Mouse (Mus musculus): ENCODE measurements around the gene Ovgp1. TPM values are rescaled to one million over a fixed set of nuclear protein-coding genes. Genes with fewer than 3 reads are reported as not detected.
"Not testable (repeated sequence)": the region's sequence is repeated elsewhere in the genome, so short reads cannot be mapped to it uniquely, and the experiment has no call there.

Ovgp1 gene
- 1 to 10 TPM; 1.4 to 4.3 (median 4.2) TPM for polyA plus RNA-seq (2017; shearing (Covaris generic))

DNA sequence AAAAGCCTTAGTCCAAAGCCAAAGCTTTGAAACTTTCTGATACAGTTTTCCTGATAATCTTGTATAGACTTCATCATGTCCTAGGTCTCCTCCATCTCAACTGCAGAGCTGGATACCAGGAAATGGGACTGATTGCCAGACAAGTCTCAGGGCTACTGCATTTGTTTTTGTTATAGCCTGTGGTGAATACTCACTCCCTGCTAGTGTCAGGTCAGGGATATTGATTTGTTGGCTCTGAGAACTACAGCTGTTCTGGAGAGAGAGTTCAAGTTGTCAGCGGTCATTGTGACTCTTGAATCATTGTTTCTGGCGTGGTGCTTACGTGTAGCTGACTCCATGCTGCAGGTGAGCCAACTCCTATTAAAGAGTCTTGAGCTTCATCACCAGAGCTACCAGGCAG is at the start of gene Ovgp1:
Gene Ovgp1, plus strand, starts transcription at position 301 of the 400 bp plus-strand sequence.
- ATAC-seq: no peak

DNA sequence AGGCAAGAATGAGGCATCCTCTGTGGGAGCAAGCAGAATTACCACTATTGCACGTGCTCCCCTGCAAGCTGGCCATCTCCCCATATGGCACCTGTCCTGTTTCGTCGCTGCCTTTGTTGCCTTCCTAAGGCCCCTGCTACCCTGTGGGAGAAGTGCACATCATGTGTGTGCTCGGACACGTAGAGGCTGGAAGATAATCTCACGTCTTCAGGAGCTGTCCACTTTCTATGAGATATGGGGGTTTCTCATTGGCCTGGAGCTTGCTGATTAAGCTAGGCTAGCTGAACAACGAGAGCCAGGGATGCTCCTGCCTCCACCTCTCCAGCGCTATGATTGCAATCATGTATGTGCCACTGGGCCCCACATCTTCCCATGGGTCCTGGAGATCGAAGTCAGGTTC is 48.9 kb upstream of the Ovgp1 start:
- ATAC-seq: no peak

DNA sequence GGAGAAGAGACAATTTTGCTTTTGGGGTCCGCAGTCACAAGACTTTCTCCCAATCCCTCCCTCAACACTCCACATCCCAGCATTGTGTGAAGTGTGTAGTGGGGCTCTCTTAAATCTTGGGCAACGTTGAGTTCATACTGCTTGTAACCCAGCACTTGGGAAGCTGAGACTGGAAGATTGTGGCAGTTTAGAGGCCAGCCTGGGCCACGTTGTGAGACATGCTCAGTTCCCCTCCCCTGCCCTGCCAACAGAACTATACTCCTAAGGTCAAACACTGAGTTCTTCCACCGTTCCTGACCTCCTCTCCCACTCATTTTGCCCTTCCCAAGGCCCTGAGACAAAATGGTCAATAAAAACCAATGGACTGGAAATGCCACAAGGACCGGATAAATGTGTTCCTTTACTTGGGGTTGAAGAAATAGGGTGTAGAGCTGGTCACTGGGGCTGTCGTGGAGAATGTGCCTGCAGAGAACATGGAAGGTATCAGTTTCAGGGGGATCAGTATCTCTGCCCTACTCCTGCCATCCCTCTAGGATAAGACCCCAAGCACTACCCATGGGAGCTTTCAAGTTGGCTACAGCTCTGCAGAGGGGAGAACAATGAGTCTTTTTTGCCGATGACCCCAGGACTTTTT is 45.8 kb upstream of the Ovgp1 start:
- ATAC-seq: no peak

DNA sequence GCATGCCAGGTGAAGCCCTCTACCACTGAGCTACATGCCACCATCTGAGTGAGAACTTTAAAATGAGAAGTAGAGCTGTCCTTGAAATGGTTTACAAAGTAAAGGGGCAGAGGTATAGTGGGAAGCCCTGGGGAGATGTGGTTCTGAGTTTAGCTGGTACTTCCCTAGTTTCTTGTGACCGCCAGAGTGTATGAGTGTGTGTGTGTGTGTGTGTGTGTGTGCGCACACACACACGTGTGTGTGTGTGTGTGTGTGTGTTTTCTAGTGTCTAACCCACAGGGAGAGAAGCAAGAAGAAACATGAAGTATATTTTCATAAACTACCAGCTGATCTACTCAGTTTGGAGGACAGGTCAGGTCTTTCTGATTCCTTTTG is 45.3 kb upstream of the Ovgp1 start:
- ATAC-seq: no peak

DNA sequence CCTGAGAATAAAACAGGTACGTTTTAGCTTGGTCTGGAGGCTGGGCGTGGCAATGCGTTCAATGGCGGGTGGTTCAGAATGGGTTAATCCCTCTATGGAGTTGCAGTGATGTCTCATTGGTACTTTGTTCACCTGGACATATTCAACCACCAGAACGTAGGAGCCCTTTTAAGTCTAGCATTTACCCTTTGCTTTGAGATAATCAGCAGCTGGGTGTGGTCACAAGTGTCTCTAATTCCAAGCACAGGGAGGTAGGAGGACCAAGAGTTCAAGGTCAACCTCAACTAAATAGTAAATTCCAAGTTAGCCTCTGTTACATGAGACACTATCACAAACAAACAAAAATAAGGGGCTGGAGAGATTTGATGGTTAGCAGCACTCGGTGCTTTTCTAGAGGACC is 44.7 kb upstream of the Ovgp1 start:
- no peak for ATAC-seq

DNA sequence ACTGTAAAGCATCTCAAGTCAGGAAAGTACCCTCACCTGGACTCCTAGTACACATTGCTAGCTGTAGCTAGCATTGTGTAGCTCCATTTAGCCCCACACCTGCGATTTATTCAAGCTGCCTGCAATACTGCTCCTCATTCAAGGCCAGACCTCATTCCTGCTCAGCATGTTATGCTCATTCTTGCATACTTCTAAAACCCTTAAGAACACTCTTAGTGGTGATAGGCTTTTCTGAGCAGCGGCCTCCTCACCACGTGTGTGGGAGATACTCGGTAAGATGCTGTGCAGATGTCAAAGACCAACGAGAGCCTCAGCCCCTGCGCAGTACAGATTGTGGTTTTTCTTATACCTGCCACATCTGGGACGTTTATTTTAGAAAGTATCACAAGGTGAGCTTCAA is 43.7 kb upstream of the Ovgp1 start:
- no peak for ATAC-seq

DNA sequence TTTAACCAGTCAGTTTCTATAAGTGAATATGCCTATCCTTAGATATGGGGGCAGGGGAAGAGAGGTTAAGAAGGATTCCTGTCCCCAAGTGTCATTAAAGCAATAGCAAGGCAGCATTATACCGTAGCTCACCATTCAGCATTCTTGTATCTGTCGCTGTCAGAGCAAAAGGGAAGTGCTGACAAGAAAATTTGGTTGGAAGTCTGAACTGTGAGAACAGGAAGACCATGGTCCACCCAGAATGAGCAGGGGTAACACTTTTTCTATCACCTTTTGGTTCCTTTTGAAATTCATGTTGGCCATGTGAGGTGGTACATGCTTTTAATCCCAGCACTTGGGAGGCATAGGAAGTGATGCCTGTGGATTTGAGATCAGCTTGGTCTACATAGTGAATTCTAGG is 42.4 kb upstream of the Ovgp1 start:
- ATAC-seq: no peak

DNA sequence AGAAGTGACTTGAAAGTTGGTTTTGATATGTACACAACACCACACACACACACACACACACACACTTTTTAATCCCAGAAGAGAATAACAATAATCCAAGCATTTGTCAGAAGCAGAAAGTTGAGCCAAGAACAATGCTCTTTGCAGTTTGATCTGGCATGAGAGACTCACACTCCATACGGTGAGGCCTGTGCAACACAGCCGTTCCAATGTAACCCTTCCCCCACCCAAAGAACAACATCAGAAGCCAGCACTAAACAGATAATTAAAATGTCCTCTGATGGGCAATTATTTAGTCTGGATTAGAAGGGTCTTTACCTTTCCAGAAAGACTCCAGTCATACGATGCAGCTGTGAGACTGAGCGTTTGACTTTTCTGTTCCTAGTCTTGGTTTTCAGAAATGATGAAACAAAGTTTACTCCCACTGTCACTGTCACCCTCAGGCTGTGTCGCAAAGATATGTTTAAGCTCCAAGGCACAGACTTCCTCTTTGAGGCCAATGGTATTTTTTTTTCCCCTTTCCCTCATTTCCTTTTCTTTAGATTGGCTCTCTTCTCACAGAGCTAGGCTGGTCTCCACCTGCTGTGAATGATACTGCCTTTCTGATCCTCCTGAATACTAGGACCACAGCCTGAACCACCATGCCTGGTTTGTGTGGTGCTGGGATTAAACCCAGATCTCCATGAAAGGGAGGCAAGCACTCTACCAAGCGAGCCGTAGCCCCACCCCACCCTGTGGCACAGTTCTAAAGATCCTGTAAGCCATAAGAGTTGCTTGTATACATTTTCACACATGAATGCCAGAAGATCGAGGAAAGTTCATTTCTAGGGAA is 41.1 kb upstream of the Ovgp1 start, which contains the start of gene I830077J02Rik:
Gene I830077J02Rik, minus strand, starts transcription at position 425 of the 832 bp plus-strand sequence.
- no peak for ATAC-seq

DNA sequence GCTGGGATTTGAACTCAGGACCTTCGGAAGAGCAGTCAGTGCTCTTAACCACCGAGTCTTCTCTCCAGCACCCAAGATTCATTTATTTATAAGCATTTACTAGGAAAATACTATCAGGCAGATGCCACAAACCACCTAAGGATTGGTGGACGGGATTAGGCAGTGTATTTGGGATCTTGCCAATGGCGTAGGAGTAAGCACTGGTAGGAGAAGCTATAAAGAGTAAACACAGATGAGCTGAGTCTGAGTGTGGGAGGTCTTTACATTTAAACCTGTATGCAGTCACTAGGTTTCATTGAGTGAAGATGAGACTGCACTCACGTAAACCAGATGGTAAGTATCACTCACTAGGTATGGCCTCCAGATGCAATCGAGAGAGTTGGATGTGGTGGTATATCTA is 39.6 kb upstream of the Ovgp1 start:
- ATAC-seq: no peak

DNA sequence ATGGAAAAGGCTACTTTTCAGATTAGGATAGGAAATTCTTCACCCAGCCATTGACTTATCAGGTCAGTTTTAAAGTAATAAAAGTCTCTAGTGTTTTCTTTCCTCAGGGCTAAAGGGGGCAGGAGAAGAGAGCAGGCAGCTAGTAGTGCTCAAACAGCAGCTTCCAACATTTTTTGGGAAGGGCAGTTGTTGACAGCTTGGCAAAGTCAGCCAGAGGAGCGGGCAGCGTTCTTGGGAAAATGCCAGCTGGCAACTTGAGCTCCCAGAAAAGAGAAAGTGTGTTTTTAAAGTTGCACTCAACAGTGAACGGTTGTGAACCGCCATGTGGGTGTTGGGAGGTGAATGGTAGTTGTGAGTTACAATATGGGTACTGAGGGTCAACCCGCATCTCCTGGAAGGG is 38.5 kb upstream of the Ovgp1 start:
- ATAC-seq: no peak

DNA sequence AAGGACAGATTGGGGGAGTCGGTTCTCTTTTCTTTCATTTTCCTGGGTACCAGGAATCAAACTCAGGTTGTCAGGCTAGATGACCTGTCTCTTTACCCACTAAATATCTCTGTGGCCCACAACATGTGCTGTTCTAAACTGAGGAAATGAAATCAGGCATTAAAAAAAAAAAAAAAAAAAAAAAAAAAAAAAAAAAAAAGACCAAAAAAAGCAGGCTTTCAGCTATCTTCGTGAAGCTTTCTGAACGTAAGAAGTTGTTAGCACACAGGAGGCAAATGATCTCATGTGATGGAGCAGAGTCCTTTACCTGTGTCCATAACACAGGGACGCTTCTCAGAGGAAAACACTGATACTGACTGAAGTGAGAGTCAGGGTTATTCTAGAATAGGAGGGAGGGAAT is 37.4 kb upstream of the Ovgp1 start:
- no peak for ATAC-seq

DNA sequence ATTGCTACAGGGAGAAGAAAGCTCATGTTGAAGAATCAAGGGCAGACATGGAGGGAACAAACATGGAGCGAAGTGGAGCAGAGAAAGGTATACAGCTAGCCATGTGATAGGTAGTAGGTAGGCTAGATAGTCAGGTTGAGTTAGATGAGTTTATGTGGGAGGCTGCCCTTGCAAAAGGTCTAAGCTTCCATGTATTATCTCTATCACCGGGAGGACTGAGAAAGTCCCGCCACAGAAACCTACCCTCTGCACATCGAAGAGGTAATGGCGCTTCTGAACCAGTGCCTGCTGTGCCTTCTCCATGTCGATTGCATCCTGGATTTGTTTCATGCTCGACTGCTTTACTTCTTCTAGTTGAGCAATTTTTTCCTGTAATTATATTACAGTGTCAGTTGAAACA is 22.2 kb upstream of the Ovgp1 start:
- no peak for ATAC-seq

DNA sequence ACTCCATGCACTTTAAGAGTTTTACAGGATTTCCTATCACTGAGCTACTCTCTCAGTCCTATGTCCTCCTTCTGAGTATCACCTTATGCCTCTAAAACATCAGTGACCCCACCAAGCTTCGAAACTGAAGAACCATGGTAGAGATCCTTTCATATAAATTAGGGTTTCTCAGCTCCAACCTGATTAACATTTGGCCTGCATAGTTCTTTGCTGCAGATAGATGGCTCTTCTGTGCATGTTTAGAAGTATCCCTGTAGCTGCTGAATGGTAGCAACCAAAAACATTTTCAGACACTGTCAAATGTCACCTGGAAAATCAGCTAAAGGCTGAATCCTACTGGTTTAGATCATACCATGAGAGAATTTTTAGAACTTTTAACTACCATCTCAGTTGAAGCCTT is 16.3 kb upstream of the Ovgp1 start:
- ATAC-seq: no peak

DNA sequence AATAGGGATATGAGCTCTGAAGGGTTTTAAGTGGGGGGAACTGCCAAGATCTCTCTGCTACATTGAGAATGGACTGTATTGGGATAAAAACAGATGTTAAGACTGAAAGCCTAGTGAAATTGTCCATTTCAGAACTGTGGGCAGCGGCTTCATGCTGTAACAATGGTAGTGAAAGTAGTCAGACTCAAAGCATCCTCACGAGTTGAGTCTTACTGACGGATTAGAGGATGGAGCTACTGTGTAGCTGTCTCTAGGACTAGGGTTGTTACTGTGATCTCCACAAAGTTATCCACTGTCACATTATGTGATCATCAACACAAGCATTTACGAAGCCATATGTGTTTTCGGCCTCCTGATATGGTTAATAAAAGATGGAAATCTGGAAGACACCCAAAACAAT is 15.3 kb upstream of the Ovgp1 start:
- ATAC-seq: no peak

DNA sequence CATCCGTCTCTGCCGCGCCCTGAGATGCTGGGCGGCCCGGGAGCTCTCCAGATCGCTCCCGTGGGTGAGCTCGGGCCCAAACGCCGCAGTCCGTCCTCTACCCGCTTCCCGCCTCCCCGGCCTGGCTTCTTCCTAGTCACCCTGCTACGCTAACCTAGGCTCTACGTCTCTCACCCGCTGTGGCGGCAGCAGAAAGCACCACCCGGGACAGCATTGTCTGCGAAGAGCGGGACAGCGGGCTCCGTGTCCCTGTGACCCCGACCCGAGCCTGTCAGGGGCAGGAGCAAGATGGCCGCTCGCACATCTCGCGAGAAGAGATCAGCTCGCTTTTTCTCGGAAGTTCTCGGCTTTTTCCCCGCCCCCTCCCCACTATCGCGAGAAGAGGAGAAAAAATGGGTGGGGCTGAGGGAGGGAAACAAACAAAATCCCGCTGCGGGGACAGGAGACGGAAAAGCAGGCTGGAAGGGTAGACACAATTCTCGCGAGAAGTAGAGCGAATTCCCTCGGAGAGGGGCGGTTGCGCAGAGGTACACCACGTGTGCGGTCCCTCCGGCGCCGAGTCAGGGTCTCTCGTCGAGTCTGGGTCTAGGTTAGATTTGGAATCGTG is 14.4 kb upstream of the Ovgp1 start, which contains the start of gene Wdr77:
Gene Wdr77, plus strand, starts transcription at position 396 of the 607 bp plus-strand sequence.
- peak; percentile 93 for ATAC-seq

DNA sequence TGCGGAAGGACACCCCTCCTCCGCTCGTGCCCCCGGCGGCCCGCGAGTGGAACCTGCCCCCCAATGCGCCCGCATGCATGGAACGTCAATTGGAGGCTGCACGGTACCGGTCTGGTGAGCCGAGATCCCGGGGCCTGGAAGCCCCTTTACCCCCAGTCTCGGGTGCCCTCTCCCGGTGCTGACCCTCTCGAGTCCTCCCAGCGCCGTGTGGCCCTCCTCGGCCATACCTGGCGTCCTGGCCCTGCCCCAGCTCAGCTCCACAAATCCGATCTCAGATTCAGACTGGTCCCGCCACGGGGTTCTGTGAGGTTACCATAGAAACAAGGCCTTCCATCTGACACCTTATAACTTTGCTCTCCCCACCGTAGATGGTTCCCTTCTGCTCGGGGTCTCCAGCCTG is 13.9 kb upstream of the Ovgp1 start:
- peak; percentile 8 for ATAC-seq

DNA sequence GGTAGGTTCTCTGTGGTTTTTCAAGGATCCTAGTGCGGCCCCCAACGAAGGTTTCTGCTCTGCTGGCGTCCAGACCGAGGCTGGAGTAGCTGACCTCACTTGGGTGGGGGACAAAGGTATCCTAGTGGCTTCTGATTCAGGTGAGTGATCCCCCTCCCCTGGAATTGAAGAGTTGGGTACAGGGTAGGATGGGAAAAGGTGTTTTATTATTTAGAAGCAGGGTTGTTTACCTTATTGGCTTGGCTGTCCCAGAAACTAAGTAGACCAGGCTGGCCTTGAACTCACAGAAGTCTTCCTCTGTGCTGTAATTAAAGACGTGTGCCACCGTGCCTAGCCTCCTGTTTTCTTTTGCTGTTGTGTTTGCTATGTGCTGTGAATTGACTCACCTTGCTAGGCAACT is 13.5 kb upstream of the Ovgp1 start, which contains the start of gene Atp5f1:
Gene Atp5f1, minus strand, starts transcription at position 101 of the 400 bp plus-strand sequence.
- no peak for ATAC-seq

DNA sequence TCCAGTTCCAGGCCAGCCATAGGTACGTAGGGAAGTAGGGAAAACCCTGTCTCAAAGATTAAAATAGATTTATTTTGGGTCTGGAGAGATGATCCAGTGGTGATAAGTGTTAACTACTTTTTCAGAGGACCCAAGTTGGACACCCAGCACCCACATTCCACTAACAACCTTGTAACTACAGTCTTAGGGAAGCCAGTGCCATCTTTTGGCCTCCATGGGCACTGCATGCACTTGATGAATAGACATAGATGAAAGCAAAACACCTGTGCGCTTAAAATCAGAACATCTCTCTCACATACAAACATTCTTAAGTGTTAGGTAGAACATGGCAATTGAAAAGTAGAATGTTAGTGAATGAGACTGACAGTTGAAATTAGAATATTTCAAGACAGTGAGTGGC is 12.8 kb upstream of the Ovgp1 start:
- ATAC-seq: no peak

DNA sequence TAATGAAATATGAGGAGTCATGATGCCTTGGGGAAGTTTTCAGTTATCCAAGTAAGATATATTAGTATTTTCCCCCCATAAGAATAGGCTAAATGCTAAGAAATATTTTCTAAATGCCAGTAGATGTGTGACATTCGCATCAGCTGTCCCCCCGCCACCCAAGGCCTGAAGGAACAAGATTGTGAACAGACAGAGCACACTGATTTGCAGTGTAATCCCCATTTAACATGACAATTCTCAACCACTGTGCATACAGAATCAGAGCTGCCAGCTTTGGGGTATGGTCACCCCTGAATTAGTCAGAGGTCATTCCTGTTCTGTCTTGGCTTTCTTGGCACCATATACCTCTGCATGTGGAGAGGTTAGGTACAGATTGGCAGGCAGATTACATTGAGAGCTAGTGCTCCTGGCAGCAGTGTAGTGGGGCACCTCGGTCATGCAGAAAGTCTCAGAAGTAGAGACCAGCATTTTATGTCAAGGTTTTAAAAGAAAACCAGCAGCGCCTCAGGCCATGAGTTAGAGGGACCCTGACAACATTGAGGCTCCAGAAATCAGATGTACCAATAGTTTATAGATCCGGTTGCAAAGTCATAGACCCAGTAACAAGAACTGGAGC is 1.6 kb upstream of the Ovgp1 start:
- ATAC-seq: no peak

DNA sequence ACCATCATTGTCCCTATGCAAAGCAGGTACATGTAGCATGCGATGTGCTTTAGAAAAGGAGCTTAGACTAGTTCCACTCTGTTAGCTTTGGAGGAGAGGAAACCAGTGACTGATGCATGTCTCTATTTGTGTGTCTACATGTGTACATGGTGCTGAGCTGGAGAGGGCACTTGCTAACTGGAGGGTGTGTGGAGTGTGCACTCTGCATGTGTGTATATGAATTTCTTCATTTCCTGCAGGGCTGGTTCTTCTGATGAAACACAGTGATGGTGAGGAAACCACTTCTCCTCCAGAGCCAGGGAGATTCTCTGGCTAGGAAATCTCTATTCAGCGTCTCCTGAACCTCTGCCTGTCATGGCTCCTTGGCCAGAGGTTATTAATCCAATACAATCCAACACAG is 663 bp downstream of the Ovgp1 start:
- ATAC-seq: no peak

DNA sequence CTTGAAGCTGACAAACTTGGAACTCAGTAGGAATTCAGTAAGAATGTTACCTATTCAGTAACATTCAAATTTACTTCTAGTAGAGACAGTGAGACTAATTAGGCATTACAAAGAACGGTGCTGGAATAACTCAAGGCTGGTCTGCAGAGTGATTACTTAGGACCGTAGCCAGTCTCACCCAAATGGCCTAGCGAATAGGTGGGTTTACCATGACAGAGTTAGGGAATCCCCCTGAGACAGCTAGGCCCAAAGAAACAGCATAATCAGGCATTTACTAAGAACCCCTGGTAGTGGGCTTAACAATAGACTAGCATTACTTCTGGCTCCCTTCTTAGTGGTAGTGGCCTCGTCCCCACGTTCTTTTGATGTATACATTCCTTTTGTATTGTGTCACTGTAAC is 16.1 kb downstream of the Ovgp1 start:
- ATAC-seq: not testable (repeated sequence)

DNA sequence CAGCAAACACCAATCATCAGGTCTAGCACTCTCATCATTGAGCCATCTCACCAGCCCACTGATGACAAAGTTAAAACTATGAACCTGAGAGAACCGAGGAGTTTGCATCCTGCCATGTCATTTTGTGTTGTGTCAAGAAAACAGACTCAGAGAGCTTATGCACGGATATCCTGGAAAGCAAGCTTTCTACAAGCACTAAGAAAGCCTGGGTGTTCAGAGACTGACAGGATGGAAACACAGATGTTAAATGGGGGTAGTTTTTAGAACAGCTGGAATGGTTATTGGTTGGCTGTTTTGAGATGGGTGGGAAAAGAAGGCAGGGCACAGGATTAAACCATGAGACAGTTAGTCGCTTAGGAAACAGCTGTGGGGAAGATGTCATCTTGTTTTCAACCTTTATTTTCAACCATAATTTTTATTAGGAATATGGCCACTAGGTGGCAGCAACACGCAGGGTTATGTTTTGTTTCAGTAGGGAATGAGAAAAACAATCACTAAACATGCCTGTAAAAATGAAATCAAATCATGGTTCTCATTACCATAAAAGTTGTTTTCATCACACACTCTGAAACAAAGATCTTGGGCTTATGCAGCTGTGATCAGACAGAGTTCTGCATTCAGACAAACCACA is 18.3 kb downstream of the Ovgp1 start:
- ATAC-seq: peak; percentile 60

DNA sequence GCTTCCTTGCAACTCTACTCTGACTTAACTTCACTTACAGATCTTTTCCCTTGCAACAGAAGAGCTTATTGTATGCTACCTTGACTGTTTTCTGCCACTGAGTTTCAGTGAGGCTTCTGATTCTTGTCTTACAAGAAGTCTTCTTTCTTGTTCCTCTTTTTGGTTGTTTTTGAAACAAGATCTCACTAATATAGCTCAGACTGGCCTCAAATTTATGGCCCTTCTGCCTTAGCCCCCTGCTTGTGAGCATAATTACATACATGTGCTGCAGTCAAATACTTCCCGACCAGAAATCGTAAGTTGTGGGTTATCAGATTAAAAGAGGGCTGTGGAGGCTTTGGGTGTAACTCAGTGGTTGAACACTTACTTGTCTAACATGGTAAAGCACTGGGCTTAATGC is 21.2 kb downstream of the Ovgp1 start:
- no peak for ATAC-seq
